Mouse (Mus musculus): Measurements from ENCODE around the gene Add1.
"Not testable (repeated sequence)": the region's sequence is repeated elsewhere in the genome, so short reads cannot be mapped to it uniquely, and the experiment has no call there.

- TF ChIP-seq POLR2A (IDR thresholded peaks at IDR 0.05; ENCODE audit: control insufficient read depth, low read depth, low read length); CTCF (IDR thresholded peaks at IDR 0.05; ENCODE audit: control insufficient read depth, insufficient read depth, insufficient replicate concordance, low read depth, low read length): not testable (repeated sequence)
These were observed 896 bp upstream of the Add1 start for GRCm38 (mm10) chr5:34572568-34572967.
